Mouse (Mus musculus) neural tube, embryonic 11.5 days (tissue): ENCODE measurements at regions not wholly inside any gene's neighbourhood (a gene's known extent, or its start where the extent isn't known, plus 50 kb on each side); places are given as distances from the start of the nearest gene placed in this dataset.

Experiments
- ATAC-seq: fragments of 200-750 bp; cut with Nextera tagmentation; 2 replicates; pipeline ENCODE4 v1.8.0; 2017; ENCODE audit warnings: moderate number of reproducible peaks, mild to moderate bottlenecking, moderate TSS enrichment, moderate library complexity; ENCODE audit not compliant: insufficient read depth, low FRiP score, low TSS enrichment
- DNase-seq: peaks from one replicate; pipeline ENCODE4 v3.0.0-alpha.2; 2015; ENCODE audit warnings: low spot score
- H3K27ac ChIP-seq: fragments of 300-500 bp; sonication (generic); 2 replicates; pipeline ENCODE4 v1.5.1; 2014; ENCODE audit warnings: low read depth, mild to moderate bottlenecking, low read length
- H3K27me3 ChIP-seq: fragments of 300-500 bp; sonication (generic); 2 replicates; pipeline ENCODE4 v1.6.1; 2014; ENCODE audit warnings: mild to moderate bottlenecking, low read length, mixed read lengths; ENCODE audit not compliant: control insufficient read depth, insufficient read depth
- H3K36me3 ChIP-seq: fragments of 300-500 bp; sonication (generic); 2 replicates; pipeline ENCODE4 v1.6.1; 2014; ENCODE audit warnings: mild to moderate bottlenecking, low read length, moderate library complexity, mixed read lengths; ENCODE audit not compliant: control insufficient read depth, insufficient read depth
- H3K4me1 ChIP-seq: fragments of 300-500 bp; sonication (generic); 2 replicates; pipeline ENCODE4 v1.6.1; 2014; ENCODE audit warnings: low read length, mixed read lengths; ENCODE audit not compliant: control insufficient read depth, insufficient read depth
- H3K4me2 ChIP-seq: fragments of 300-500 bp; sonication (generic); 2 replicates; pipeline ENCODE4 v1.6.1; 2014; ENCODE audit warnings: low read depth, mild to moderate bottlenecking, moderate library complexity
- H3K4me3 ChIP-seq: fragments of 300-500 bp; sonication (generic); 2 replicates; pipeline ENCODE4 v1.5.1; 2014; ENCODE audit warnings: low read depth, low read length
- H3K9ac ChIP-seq: fragments of 300-500 bp; sonication (generic); 2 replicates; pipeline ENCODE4 v1.6.1; 2014; ENCODE audit warnings: mild to moderate bottlenecking, low read length
- H3K9me3 ChIP-seq: fragments of 300-500 bp; sonication (generic); 2 replicates; pipeline ENCODE4 v1.6.1; 2016; ENCODE audit warnings: low read length; ENCODE audit not compliant: control insufficient read depth
- WGBS: fragments of 180-500 bp; shearing (Covaris S2); extraction: QIAGEN DNeasy Blood & Tissue Kit; methylation state at CpG from one replicate; pipeline ENCODE4 v1.1.7; 2014; 5-methylcytosine and 5-hydroxymethylcytosine counted together

DNA sequence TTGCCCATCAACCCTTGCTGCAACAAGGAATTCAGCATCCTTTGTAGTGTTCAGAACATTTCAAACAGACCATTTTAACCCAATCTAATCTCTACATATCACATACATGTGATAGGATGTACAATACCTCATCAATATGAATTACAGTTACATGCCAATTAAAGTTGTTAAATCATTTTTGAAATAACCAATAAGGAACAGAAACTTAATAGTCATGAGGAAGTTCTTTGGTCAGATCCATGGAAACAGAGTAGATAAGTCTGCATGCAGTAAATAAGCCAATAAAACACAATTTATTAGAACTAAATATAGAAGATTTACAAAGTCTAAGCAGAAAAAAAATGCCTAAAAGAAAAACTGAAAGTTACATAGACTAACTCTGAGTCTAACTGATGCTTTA lies 136.9 kb upstream of the Rap2b start:
- ATAC-seq = no peak
- H3K27me3 ChIP-seq = no peaks in the 10 kb centered on the region
- H3K4me3 ChIP-seq = no peak overlapping the region
- no peak for DNase-seq
- no peaks in the 10 kb centered on the region for H3K4me1 ChIP-seq
- H3K36me3 ChIP-seq = no peaks in the 10 kb centered on the region
- H3K9me3 ChIP-seq = no peaks in the 10 kb centered on the region
- no peak overlapping the region for H3K27ac ChIP-seq
- H3K9ac ChIP-seq = no peak overlapping the region
- no peak overlapping the region for H3K4me2 ChIP-seq

GRCm38 (mm10) chr3:61225054-61225453 lies 136.4 kb upstream of the Rap2b start:
- no peaks in the 10 kb centered on the region for H3K36me3 ChIP-seq
- no peaks in the 10 kb centered on the region for H3K4me1 ChIP-seq
- ATAC-seq = no peak

DNA sequence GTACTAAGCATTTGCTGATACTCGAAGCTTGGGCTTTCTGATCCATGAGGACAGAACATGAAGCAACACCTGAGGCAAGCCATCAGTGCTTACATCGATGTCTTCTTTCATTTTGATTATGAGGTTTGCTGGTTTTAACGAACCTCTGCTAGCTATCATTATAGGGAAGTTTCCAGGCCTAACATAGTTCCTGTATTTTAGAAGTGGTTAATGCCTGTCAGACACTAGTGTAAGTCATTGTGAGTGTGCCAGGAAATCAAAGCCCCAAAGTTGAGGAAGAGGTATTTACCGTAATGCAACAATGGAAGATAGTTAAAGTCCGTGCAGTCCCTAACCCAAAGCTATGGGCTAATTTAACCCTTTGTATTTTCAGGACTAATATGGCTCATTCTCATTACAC lies 120.1 kb upstream of the Rap2b start:
- WGBS = 89% methylated on average over 5 of the region's 5 CpGs
- H3K36me3 ChIP-seq = no peaks in the 10 kb centered on the region
- H3K9me3 ChIP-seq = no peaks in the 10 kb centered on the region
- H3K27me3 ChIP-seq = no peaks in the 10 kb centered on the region
- DNase-seq (no peak), ATAC-seq (no peak)
- no peak overlapping the region for H3K27ac ChIP-seq
- H3K4me2 ChIP-seq = no peak overlapping the region
- no peaks in the 10 kb centered on the region for H3K4me1 ChIP-seq
- no peak overlapping the region for H3K9ac ChIP-seq
- H3K4me3 ChIP-seq = no peak overlapping the region

More at GRCm38 (mm10) chr3:61225054-61225453, 136.4 kb upstream of the Rap2b start:
- Histone ChIP-seq H3K9me3 (no peaks in the 10 kb centered on the region), H3K27ac (no peak overlapping the region), H3K9ac (no peak overlapping the region), H3K4me3 (no peak overlapping the region), H3K27me3 (no peaks in the 10 kb centered on the region), H3K4me2 (no peak overlapping the region)
- DNase-seq = no peak

DNA sequence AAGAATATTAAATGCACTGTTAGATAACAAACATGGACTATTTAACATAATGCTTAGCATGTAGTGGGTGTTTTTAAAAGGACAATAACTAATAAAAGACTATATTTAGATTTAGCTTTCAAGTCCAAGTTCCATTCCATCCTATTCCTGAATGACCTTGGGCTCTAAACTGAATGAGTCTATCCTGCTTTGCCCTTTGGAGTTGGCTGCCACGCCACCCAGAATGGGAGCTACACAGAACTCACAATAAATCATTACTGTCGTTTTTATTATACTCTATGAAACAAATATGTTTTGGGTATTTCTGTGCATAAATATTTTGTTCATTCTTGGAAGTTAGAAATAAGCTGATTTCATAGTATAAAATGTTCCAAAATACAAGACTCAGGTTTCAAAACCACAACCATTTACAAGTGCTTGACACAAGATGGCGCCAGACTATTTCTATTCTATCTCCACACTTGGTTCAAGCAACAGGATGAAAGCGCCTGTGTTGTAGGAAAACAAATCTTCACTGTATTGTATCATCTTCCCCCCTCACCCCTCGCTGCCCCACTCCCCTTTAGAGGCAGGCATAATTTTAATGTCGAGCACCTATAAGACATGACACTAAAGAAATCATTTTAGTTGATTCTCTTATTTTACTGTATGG lies 117.4 kb upstream of the Rap2b start:
- H3K27ac ChIP-seq = no peak overlapping the region
- WGBS = 20% methylated on average over 6 of the region's 6 CpGs
- no peak overlapping the region for H3K4me2 ChIP-seq
- H3K27me3 ChIP-seq = no peaks in the 10 kb centered on the region
- H3K4me3 ChIP-seq = no peak overlapping the region
- DNase-seq (peak; percentile 28), ATAC-seq (peak; percentile 69)
- no peak overlapping the region for H3K9ac ChIP-seq
- no peaks in the 10 kb centered on the region for H3K9me3 ChIP-seq
- no peaks in the 10 kb centered on the region for H3K4me1 ChIP-seq
- H3K36me3 ChIP-seq = no peaks in the 10 kb centered on the region

GRCm38 (mm10) chr3:61246429-61246828 lies 115.0 kb upstream of the Rap2b start:
- Histone ChIP-seq H3K4me1 (no peaks in the 10 kb centered on the region), H3K27ac (no peak overlapping the region), H3K4me3 (no peak overlapping the region), H3K4me2 (no peak overlapping the region), H3K27me3 (no peaks in the 10 kb centered on the region), H3K9ac (no peak overlapping the region), H3K36me3 (no peaks in the 10 kb centered on the region), H3K9me3 (no peaks in the 10 kb centered on the region)
- WGBS = 79% methylated on average over 4 of the region's 4 CpGs
- no peak for ATAC-seq
- no peak for DNase-seq

DNA sequence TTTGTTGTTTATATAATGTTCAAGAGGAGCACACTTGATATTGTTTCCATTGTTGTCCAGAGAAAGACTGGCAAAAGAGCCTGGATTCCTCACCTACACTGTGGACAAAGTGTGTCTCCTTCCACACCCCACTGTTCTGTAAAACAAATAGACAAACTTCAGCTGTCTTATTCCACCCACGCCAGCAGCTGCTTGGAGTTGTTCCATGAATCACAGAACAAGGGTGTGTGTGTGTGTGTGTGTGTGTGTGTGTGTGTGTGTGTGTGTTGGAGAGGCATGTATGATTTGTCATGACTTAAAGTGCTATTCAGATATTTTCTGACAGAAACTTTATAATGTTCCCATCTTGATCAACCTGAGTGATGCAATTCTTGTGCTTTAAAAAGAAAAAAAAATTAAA lies 114.1 kb upstream of the Rap2b start:
- Histone ChIP-seq H3K27ac (no peak overlapping the region), H3K4me2 (no peak overlapping the region), H3K4me1 (no peaks in the 10 kb centered on the region), H3K4me3 (no peak overlapping the region), H3K9me3 (no peaks in the 10 kb centered on the region), H3K9ac (no peak overlapping the region), H3K36me3 (no peaks in the 10 kb centered on the region), H3K27me3 (no peaks in the 10 kb centered on the region)
- DNase-seq = no peak
- ATAC-seq = no peak
- 65% methylated on average over 1 of the region's 1 CpGs for WGBS

- Histone ChIP-seq H3K27ac (no peak overlapping the region), H3K4me1 (no peaks in the 10 kb centered on the region), H3K27me3 (no peaks in the 10 kb centered on the region), H3K36me3 (no peaks in the 10 kb centered on the region), H3K4me2 (no peak overlapping the region), H3K9me3 (no peaks in the 10 kb centered on the region), H3K4me3 (no peak overlapping the region), H3K9ac (no peak overlapping the region)
- DNase-seq (no peak), ATAC-seq (no peak)
- WGBS = 80% methylated on average over 4 of the region's 4 CpGs
Observed at GRCm38 (mm10) chr3:61255232-61255631, 106.2 kb upstream of the Rap2b start.

DNA sequence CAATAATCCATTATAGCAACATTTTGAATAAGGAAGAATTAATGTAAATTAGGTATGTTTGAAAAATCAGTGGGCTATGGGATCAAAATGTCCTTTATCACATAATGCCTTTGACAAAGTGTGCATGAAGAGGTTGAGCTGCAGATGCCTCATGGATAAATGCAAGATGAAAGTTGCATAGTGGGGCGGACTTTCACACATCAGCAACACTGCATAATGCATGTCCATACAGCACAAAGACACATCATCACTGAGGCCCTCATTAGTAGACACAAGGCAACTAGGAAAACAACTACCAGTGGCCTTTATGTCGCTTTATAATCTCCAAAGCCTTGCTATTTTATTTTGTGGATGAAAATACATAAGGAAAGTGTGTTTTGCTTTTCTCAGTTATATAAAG lies 105.8 kb upstream of the Rap2b start:
- ATAC-seq (no peak), DNase-seq (no peak)
- Histone ChIP-seq H3K27me3 (no peaks in the 10 kb centered on the region), H3K27ac (no peak overlapping the region), H3K9ac (no peak overlapping the region), H3K9me3 (no peaks in the 10 kb centered on the region), H3K36me3 (no peaks in the 10 kb centered on the region), H3K4me1 (no peaks in the 10 kb centered on the region), H3K4me2 (no peak overlapping the region), H3K4me3 (no peak overlapping the region)
- 86% methylated on average over 2 of the region's 2 CpGs for WGBS

DNA sequence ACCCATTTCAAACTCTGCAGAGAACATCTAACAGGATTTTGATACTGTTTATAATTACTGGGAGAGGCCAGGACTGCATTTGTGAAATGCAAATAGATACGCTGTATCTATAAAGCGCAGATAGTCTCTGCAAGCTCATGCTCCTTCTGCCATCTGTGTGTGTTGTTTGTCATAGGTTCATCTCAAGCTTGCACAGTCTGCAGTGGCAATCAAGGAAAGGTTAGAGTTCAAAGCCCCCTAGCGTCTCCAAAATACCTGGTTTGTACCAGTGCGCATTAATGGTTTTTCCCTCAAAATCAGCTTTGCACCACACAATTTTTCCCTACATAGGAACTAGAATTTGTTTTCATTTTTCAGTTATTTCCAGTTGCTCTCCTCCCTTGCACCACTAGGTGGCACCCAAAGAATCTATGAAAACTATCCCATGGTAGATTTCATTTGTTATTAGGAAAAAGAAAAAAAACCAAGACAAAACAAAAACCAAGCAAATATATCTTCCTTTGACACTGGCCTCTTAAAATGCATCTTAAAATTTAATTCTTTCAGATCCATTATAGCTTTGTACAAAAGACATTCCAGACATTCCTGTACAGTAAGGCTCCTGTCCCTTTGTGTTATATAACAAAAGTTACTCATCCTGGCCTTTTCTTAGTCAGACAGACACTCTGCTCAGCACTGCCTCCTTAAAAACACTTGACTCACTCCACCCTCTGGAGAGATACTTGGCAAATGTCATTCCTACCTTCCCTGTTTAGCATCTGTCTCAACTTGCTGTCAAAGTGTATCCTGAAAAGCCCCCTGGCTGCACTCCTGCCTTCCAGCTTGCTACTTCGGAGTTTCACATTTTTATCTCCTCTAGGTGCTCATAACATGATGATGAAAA lies 92.7 kb upstream of the Rap2b start:
- peak; percentile 53; the same call in 1 of the 2 replicates for ATAC-seq

More for the DNA sequence above, 92.7 kb upstream of the Rap2b start:
- DNase-seq = peak; percentile 41
- H3K4me2 ChIP-seq = no peak overlapping the region
- H3K27ac ChIP-seq = no peak overlapping the region
- no peaks in the 10 kb centered on the region for H3K36me3 ChIP-seq
- H3K9ac ChIP-seq = no peak overlapping the region
- no peaks in the 10 kb centered on the region for H3K4me1 ChIP-seq
- H3K9me3 ChIP-seq = no peaks in the 10 kb centered on the region
- H3K27me3 ChIP-seq = no peaks in the 10 kb centered on the region
- 75% methylated on average over 5 of the region's 5 CpGs for WGBS
- H3K4me3 ChIP-seq = no peak overlapping the region
